Comparison of ENCODE assay signal across 15 mouse cellular contexts in genomic region chr5:139723113-139723512, GRCm38 (mm10). TPM values are rescaled to one million over a fixed set of nuclear protein-coding genes. Genes with fewer than 3 reads are reported as not detected.
A peak's percentile ranks its signal among the peaks of the same experiment; 100 is the strongest.
DNase-seq lines count a peak whose midpoint lies in the region; ATAC-seq and TF ChIP-seq lines count a peak whose summit lies in the region.
"Had no signal": no experiment of that assay in that cellular context is flagged by ENCODE, and none has a peak within 500 bp of the region (broad histone marks: within the 10 kb centered on the region; RNA-seq: fewer than 3 reads in every experiment).

No protein-coding gene starts in this region.

- no peak overlapping the region for H3K9ac ChIP-seq in ES-Bruce4 (ENCODE audit: low read depth, poor library complexity, severe bottlenecking)
- peak overlapping the region; percentile 2; the same call in 1 of the 2 replicates for H3K9ac ChIP-seq in liver, embryonic 13.5 days
- no peak overlapping the region for H3K9ac ChIP-seq in forebrain, embryonic 12.5 days
- H3K9ac ChIP-seq: heart, embryonic 15.5 days; hindbrain, embryonic 14.5 days; limb, embryonic 12.5 days had no signal

- TF ChIP-seq EP300 in ES-Bruce4 (IDR thresholded peaks at IDR 0.05; ENCODE audit: insufficient read depth, low read depth, low read length): no peak; the same call in 1 of the 2 replicates

- no peak overlapping the region for H3K4me2 ChIP-seq in liver, embryonic 13.5 days
- H3K4me2 ChIP-seq in forebrain, embryonic 12.5 days: no peak overlapping the region
- H3K4me2 ChIP-seq: heart, embryonic 15.5 days; hindbrain, embryonic 14.5 days; limb, embryonic 12.5 days had no signal

- TF ChIP-seq POLR2A in ES-Bruce4 (IDR thresholded peaks at IDR 0.05; ENCODE audit: insufficient read depth, low read length): no peak

- TF ChIP-seq CTCF in ES-Bruce4 (IDR thresholded peaks at IDR 0.05; ENCODE audit: low read depth, low read length): no peak

- no peaks in the 10 kb centered on the region for H3K27me3 ChIP-seq in ES-Bruce4 (ENCODE audit: control insufficient read depth, insufficient read depth, low read length, poor library complexity, severe bottlenecking)
- H3K27me3 ChIP-seq in liver, embryonic 13.5 days: no peaks in the 10 kb centered on the region
- H3K27me3 ChIP-seq in forebrain, embryonic 12.5 days: no peaks in the 10 kb centered on the region
- H3K27me3 ChIP-seq: heart, embryonic 15.5 days; limb, embryonic 12.5 days had no signal

- 0 out of 2 replicates have a peak, but pooled peaks have one; percentile 3 for ATAC-seq in liver, embryonic 13.5 days (ENCODE audit: low read depth)
- no peak for ATAC-seq in forebrain, embryonic 12.5 days (ENCODE audit: low FRiP score)

- no peak overlapping the region for H3K4me3 ChIP-seq in ES-Bruce4 (ENCODE audit: low read depth, low read length)
- H3K4me3 ChIP-seq in liver, embryonic 13.5 days (replicated peaks): no peak overlapping the region
- H3K4me3 ChIP-seq in forebrain, embryonic 12.5 days (replicated peaks): no peak overlapping the region
- H3K4me3 ChIP-seq: erythroblast, embryonic 14.5 days; heart, embryonic 15.5 days; limb, embryonic 12.5 days had no signal

- 64% methylated on average over 9 of the region's 9 CpGs for WGBS in liver, embryonic 13.5 days (ENCODE audit: insufficient replicate concordance)
- 82% methylated on average over 9 of the region's 9 CpGs for WGBS in forebrain, embryonic 12.5 days

- H3K4me1 ChIP-seq in ES-Bruce4 (ENCODE audit: control insufficient read depth, insufficient read depth, low read length): no peaks in the 10 kb centered on the region
- H3K4me1 ChIP-seq in liver, embryonic 13.5 days (replicated peaks): peaks cover 63% of the 10 kb centered on the region
- peaks cover 14% of the 10 kb centered on the region for H3K4me1 ChIP-seq in forebrain, embryonic 12.5 days

- H3K27ac ChIP-seq in ES-Bruce4 (ENCODE audit: insufficient read depth, low read length): peak overlapping the region; percentile 20; the same call in 1 of the 2 replicates
- H3K27ac ChIP-seq in liver, embryonic 13.5 days: peak overlapping the region; percentile 71
- no peak overlapping the region for H3K27ac ChIP-seq in forebrain, embryonic 12.5 days
- H3K27ac ChIP-seq: heart, embryonic 15.5 days; hindbrain, embryonic 14.5 days; limb, embryonic 12.5 days had no signal

- DNase-seq in heart, adult 11 months: peak; percentile 94
- no peak for DNase-seq in heart, postnatal 25 days (ENCODE audit: low spot score)
- DNase-seq in lung, adult 18-20 months: peak; percentile 37 to 51
- DNase-seq in lung, postnatal 14 days: no peak
- DNase-seq in liver, embryonic 13.5 days: no peak
- DNase-seq in spleen, postnatal 14 days (ENCODE audit: low spot score in 2 of 2): no peak
- DNase-seq: gastrocnemius, postnatal 36 days; layer of hippocampus, postnatal 36 days; midbrain, embryonic 14.5 days had no signal

- intact Hi-C loops in heart, postnatal 25 days (cut with DNase I): no loop called here

- H3K36me3 ChIP-seq in ES-Bruce4 (ENCODE audit: control insufficient read depth, insufficient read depth, low read length, poor library complexity, severe bottlenecking): no peaks in the 10 kb centered on the region
- H3K36me3 ChIP-seq in liver, embryonic 13.5 days: peaks cover 50% of the 10 kb centered on the region
- H3K36me3 ChIP-seq in forebrain, embryonic 12.5 days (replicated peaks): no peaks in the 10 kb centered on the region; the same call in 1 of the 2 replicates
- H3K36me3 ChIP-seq: heart, embryonic 15.5 days had no signal

- no peaks in the 10 kb centered on the region for H3K9me3 ChIP-seq in ES-Bruce4 (replicated peaks; ENCODE audit: control insufficient read depth, insufficient read depth, low read length, poor library complexity, severe bottlenecking)
- no peaks in the 10 kb centered on the region for H3K9me3 ChIP-seq in liver, embryonic 13.5 days (replicated peaks)
- no peaks in the 10 kb centered on the region for H3K9me3 ChIP-seq in forebrain, embryonic 12.5 days
- H3K9me3 ChIP-seq: heart, embryonic 15.5 days; limb, embryonic 12.5 days had no signal

RNA-seq across cellular contexts. Expression of gene Micall2, which starts 13.0 kb away (rescaled TPM):
- 1 to 10 TPM; 2.7 to 3.2 TPM for total RNA-seq in heart, postnatal 25 days (2021)
- 1.8 TPM in 2 replicates for polyA plus RNA-seq in ES-Bruce4 (2011; ENCODE audit: insufficient read depth, insufficient read length, low read depth, missing spikeins)
- polyA plus RNA-seq in liver, embryonic 13.5 days (2015; fragmentation: Nextera tagmentation; extraction: Ambion mirVana): 9.8 and 12.1 TPM in 2 replicates
- polyA plus RNA-seq in forebrain, embryonic 12.5 days (2016; fragmentation: Nextera tagmentation; extraction: Ambion mirVana): 6.2 and 6.5 TPM in 2 replicates

RNA-seq across cellular contexts. Expression of gene Ints1, which starts 52.4 kb away (rescaled TPM):
- total RNA-seq in heart, postnatal 25 days (2021): 10 to 100 TPM; 43.3 to 47.3 TPM
- 54.6 and 59.1 TPM in 2 replicates for polyA plus RNA-seq in ES-Bruce4 (2011; ENCODE audit: insufficient read depth, insufficient read length, low read depth, missing spikeins)
- 12.7 and 13.8 TPM in 2 replicates for polyA plus RNA-seq in liver, embryonic 13.5 days (2015; fragmentation: Nextera tagmentation; extraction: Ambion mirVana)
- polyA plus RNA-seq in forebrain, embryonic 12.5 days (2016; fragmentation: Nextera tagmentation; extraction: Ambion mirVana): 37.7 and 40.8 TPM in 2 replicates

Comparison
In these comparisons a context has a peak if more than half of its experiments do, and no peak if none do; other contexts are left out.
1. DNase-seq: peak in heart, adult 11 months (single experiment) and lung, adult 18-20 months (2 of 2); none in heart, postnatal 25 days (single experiment), lung, postnatal 14 days (single experiment), liver, embryonic 13.5 days (single experiment) and spleen, postnatal 14 days (0 of 2).